Mouse (Mus musculus) limb, embryonic 12.5 days (tissue): Measurements from ENCODE around the gene Msi2. TPM values are rescaled to one million over a fixed set of nuclear protein-coding genes. Genes with fewer than 3 reads are reported as not detected.

Experiments used
- ATAC-seq: fragments of 200-750 bp; cut with Nextera tagmentation; 2 replicates; pipeline ENCODE4 v1.8.0; 2017; ENCODE audit warnings: low read depth, moderate TSS enrichment; ENCODE audit not compliant: insufficient number of reproducible peaks, insufficient read depth, low FRiP score, low TSS enrichment
- H3K27ac ChIP-seq: fragments of 300-500 bp; sonication (generic); 2 replicates; pipeline ENCODE4 v1.5.1; 2016; ENCODE audit warnings: mild to moderate bottlenecking, moderate library complexity
- H3K27me3 ChIP-seq: fragments of 300-500 bp; sonication (generic); 2 replicates; pipeline ENCODE4 v1.6.1; 2016; ENCODE audit warnings: mild to moderate bottlenecking, moderate library complexity
- H3K36me3 ChIP-seq: fragments of 300-500 bp; sonication (generic); 2 replicates; pipeline ENCODE4 v1.6.1; 2016; ENCODE audit warnings: mild to moderate bottlenecking, moderate library complexity
- H3K4me1 ChIP-seq: fragments of 300-500 bp; sonication (generic); replicated peaks from 2 replicates; pipeline ENCODE4 v1.6.1; 2016
- H3K4me2 ChIP-seq: fragments of 300-500 bp; sonication (generic); 2 replicates; pipeline ENCODE4 v1.6.1; 2016; ENCODE audit warnings: mild to moderate bottlenecking, moderate library complexity
- H3K4me3 ChIP-seq: fragments of 300-500 bp; sonication (generic); replicated peaks from 2 replicates; pipeline ENCODE4 v1.5.1; 2016; ENCODE audit warnings: mild to moderate bottlenecking
- H3K9ac ChIP-seq: fragments of 300-500 bp; sonication (generic); replicated peaks from 2 replicates; pipeline ENCODE4 v1.6.1; 2016; ENCODE audit warnings: mild to moderate bottlenecking, moderate library complexity
- H3K9me3 ChIP-seq: fragments of 300-500 bp; sonication (generic); 2 replicates; pipeline ENCODE4 v1.6.1; 2016; ENCODE audit warnings: mild to moderate bottlenecking, moderate library complexity
- WGBS: fragments of 180-500 bp; shearing (Covaris S2); methylation state at CpG from one replicate; pipeline ENCODE4 v1.1.7; 2016; 5-methylcytosine and 5-hydroxymethylcytosine counted together
- polyA plus RNA-seq: library from polyadenylated mRNA; unstranded; fragments of >200 nt; fragmentation: Nextera tagmentation; extraction: Ambion mirVana; gene quantifications from 2 replicates; pipeline ENCODE4 v1.2.1, GENCODE M21; 2016

The Msi2 gene
- polyA plus RNA-seq, 1 experiment from 2014 or later = 24.0 TPM

DNA sequence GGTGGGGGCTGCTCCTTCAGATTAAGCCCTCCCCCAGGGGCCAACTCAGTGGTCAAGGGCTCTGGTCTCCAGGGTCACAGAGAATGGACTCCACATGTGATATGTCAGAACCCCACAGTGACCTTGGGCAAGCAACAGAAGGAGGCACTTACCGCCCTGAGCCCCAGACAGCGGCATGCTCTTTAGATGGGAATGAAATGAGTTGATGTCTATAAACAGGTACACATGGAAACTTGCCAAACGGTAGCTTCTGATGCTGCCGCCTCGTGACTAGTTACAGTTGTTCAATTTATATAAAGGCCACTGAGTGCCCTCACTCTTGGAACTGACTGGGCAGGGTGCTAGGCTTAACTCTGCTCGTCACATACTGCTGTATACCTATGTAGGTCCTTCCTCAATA, 215.7 kb downstream of the Msi2 start:
- no peak overlapping the region for H3K4me2 ChIP-seq
- H3K36me3 ChIP-seq = 0 out of 2 replicates have a peak, but pooled peaks cover under 1% of the 10 kb centered on the region
- H3K27ac ChIP-seq = no peak overlapping the region
- H3K27me3 ChIP-seq = no peaks in the 10 kb centered on the region
- peaks cover 39% of the 10 kb centered on the region for H3K4me1 ChIP-seq
- H3K9me3 ChIP-seq = no peaks in the 10 kb centered on the region
- no peak for ATAC-seq
- WGBS = 50% methylated on average over 6 of the region's 6 CpGs
- no peak overlapping the region for H3K9ac ChIP-seq
- H3K4me3 ChIP-seq = no peak overlapping the region

DNA sequence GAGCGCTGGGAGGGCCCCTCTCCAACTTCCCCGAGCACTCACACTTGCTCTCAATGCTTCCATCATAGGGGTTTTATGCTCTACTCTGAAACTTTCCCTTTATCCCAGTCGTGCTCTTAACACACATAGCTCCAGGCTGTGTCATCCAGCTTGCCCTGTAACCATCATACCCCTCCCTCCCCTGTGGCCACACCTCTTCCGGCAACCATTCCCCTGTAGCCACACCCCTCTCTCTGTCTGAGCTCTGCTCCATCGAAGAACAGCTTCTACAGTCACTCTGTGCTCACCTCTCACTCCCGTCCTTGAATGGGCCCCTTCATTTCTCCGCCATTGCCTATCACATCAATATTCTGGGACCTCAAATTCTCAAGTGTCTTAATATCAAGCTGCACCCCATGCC, 219.8 kb downstream of the Msi2 start:
- Histone ChIP-seq H3K9ac (no peak overlapping the region), H3K4me3 (no peak overlapping the region), H3K4me1 (peaks cover 25% of the 10 kb centered on the region), H3K4me2 (no peak overlapping the region), H3K9me3 (no peaks in the 10 kb centered on the region), H3K27ac (no peak overlapping the region), H3K36me3 (no peaks in the 10 kb centered on the region), H3K27me3 (no peaks in the 10 kb centered on the region)
- 62% methylated on average over 7 of the region's 7 CpGs for WGBS
- no peak for ATAC-seq

DNA sequence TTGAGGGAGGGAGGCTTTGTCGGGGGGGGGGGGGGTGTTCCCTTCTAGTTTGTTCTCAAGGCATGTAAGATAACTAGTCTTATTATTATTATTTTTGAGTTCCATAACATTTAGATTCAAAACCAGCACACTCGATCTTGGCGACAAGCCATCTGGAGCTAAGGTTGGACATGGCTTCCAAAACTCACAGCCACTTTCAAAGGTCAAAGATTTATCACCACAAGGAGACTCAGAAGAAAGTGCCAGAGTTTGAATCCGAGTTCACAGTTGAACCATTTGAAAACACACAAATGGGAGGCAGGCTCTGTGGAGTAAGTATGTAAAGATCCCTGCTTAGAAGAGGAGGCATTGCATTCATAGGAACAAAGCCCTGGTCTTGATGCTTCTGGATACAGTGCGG, 221.9 kb downstream of the Msi2 start:
- no peak overlapping the region for H3K4me3 ChIP-seq
- H3K27ac ChIP-seq = no peak overlapping the region
- no peaks in the 10 kb centered on the region for H3K36me3 ChIP-seq
- no peak overlapping the region for H3K4me2 ChIP-seq
- no peak overlapping the region for H3K9ac ChIP-seq
- 85% methylated on average over 5 of the region's 5 CpGs for WGBS
- H3K9me3 ChIP-seq = no peaks in the 10 kb centered on the region
- no peaks in the 10 kb centered on the region for H3K27me3 ChIP-seq
- H3K4me1 ChIP-seq = 0 out of 2 replicates have a peak, but pooled peaks cover 17% of the 10 kb centered on the region
- ATAC-seq = no peak

DNA sequence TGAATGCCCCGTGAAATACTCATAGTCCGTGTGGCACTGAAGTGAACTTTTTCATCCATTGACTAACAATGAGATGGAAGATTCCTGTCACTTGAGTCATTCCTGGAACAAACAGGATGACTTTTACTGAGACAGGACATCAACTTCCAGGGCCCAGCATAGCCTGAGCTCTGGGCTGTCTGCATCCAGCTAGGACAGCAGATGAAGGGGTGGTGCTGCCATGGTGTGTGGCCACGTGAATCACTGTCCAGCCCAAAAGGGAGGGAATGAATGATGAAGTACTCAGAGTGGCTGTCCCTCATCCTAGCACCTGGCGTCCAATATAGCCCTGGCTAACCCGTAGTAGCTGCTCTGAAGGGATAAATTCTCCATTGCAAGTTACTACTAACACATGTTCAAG, 222.6 kb downstream of the Msi2 start:
- Histone ChIP-seq H3K4me3 (no peak overlapping the region), H3K27me3 (no peaks in the 10 kb centered on the region), H3K4me2 (no peak overlapping the region), H3K27ac (no peak overlapping the region), H3K9me3 (no peaks in the 10 kb centered on the region), H3K36me3 (no peaks in the 10 kb centered on the region), H3K4me1 (0 out of 2 replicates have a peak, but pooled peaks cover 17% of the 10 kb centered on the region), H3K9ac (no peak overlapping the region)
- ATAC-seq = no peak
- WGBS = 81% methylated on average over 5 of the region's 5 CpGs

DNA sequence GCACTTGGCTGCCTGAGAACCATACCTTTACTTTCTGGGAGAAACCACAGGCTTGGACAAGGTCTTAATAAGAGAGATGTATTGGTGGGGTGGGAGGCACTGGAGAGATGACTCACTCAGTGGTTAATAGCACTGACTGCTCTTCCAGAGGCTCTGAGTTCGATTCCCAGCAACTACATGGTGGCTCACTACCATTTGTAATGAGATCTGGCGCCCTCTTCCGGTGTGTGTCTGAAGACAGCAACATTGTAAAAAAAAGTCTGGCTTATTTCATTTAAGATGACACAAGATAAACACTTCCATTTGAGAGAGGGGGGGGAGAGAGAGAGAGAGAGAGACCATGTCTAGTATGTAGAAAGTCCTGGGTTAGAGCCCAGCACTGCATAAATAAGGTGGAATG, 223.3 kb downstream of the Msi2 start:
- 85% methylated on average over 3 of the region's 3 CpGs for WGBS
- no peaks in the 10 kb centered on the region for H3K9me3 ChIP-seq
- H3K4me1 ChIP-seq = peaks cover 19% of the 10 kb centered on the region; the same call in 1 of the 2 replicates
- no peaks in the 10 kb centered on the region for H3K36me3 ChIP-seq
- no peak overlapping the region for H3K4me2 ChIP-seq
- no peaks in the 10 kb centered on the region for H3K27me3 ChIP-seq
- no peak for ATAC-seq
- no peak overlapping the region for H3K9ac ChIP-seq
- H3K4me3 ChIP-seq = no peak overlapping the region
- no peak overlapping the region for H3K27ac ChIP-seq

DNA sequence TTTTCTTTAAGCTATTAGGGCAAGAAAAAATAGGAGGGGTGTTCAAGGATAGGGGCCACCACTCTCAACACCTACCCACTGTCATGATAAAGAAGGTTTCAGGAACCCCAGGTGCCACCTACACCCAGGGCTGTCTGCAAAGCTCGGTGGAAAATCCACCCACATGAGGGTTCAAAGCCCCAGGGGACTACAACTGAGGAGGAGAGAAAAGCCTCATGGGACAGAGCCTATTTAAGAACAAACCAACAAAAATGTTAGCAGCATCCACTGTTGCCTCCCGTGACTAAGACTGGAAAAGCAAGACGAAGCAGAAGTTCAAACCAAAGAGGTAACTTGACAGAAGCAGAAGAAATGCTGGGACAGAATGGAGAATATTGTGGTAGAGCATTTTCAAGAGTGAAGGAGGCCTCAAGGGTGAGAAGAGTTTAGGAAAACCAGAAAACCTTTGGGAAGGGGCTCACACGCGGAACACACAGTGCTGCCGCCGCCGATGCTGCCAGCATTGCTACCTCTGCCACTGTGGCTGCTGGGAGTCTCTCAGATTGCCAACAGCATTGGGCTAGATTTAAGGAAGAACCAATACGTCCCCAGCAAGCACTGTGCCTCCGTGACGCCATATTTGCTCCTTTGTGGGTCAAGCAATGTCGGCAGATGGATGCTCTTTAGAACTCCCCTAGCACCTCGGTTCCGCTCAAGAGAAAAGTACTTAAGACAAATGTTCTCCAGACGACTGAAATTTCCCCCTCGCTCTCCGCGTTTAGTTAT, 224.3 kb downstream of the Msi2 start:
- no peaks in the 10 kb centered on the region for H3K27me3 ChIP-seq
- H3K4me2 ChIP-seq = no peak overlapping the region
- no peak overlapping the region for H3K4me3 ChIP-seq
- no peaks in the 10 kb centered on the region for H3K9me3 ChIP-seq
- no peak for ATAC-seq
- H3K27ac ChIP-seq = no peak overlapping the region
- no peak overlapping the region for H3K9ac ChIP-seq
- H3K36me3 ChIP-seq = no peaks in the 10 kb centered on the region
- peaks cover 29% of the 10 kb centered on the region for H3K4me1 ChIP-seq
- WGBS = 84% methylated on average over 18 of the region's 18 CpGs

DNA sequence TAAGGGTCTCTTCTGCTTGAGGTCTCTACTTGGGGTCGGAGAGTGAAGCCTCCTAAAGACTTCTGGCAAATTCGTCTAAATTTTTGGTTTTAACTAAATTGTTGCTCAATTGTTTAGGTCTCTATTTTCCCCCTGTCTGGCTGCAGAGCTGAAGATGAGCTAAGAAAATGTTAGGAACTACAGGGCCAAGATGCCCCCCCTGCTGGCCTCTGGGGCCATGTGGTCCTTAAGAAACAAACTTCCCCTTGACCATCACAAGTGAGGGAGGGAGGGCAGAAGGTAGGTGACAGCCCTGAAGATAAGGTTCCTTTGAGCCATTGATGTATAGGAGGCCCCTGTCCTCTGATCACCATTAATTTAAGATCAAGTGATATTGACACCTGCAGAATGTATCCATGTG, 225.7 kb downstream of the Msi2 start:
- ATAC-seq = no peak
- WGBS = 96% methylated on average over 2 of the region's 2 CpGs
- Histone ChIP-seq H3K36me3 (no peaks in the 10 kb centered on the region; the same call in 1 of the 2 replicates), H3K4me3 (no peak overlapping the region), H3K9ac (no peak overlapping the region), H3K27ac (no peak overlapping the region), H3K4me2 (no peak overlapping the region), H3K27me3 (no peaks in the 10 kb centered on the region), H3K9me3 (no peaks in the 10 kb centered on the region), H3K4me1 (peaks cover 22% of the 10 kb centered on the region)

DNA sequence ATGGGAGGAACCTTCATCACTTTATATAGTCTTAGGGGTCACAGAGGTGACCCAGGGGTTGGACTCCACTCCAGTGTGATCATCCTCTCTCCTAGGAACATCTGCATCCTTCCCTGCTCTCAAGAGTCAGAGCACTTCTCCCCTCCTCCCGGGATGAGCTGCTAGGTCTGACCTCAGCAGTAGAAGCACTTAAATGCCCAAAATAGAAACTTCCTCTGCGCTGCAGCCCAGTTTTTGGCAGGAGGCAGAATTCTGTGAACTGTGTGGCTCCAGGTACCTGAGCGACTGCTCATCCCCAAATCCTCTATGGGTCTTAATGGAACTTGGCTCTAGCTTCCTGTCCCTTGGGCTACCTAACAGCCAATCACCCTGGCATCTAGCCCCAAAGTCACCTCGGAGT, 228.3 kb downstream of the Msi2 start:
- no peak overlapping the region for H3K27ac ChIP-seq
- no peaks in the 10 kb centered on the region for H3K9me3 ChIP-seq
- WGBS = 81% methylated on average over 4 of the region's 4 CpGs
- H3K9ac ChIP-seq = no peak overlapping the region
- ATAC-seq = no peak
- H3K27me3 ChIP-seq = no peaks in the 10 kb centered on the region
- no peak overlapping the region for H3K4me2 ChIP-seq
- no peak overlapping the region for H3K4me3 ChIP-seq
- H3K36me3 ChIP-seq = no peaks in the 10 kb centered on the region; the same call in 1 of the 2 replicates
- peaks cover 31% of the 10 kb centered on the region for H3K4me1 ChIP-seq

DNA sequence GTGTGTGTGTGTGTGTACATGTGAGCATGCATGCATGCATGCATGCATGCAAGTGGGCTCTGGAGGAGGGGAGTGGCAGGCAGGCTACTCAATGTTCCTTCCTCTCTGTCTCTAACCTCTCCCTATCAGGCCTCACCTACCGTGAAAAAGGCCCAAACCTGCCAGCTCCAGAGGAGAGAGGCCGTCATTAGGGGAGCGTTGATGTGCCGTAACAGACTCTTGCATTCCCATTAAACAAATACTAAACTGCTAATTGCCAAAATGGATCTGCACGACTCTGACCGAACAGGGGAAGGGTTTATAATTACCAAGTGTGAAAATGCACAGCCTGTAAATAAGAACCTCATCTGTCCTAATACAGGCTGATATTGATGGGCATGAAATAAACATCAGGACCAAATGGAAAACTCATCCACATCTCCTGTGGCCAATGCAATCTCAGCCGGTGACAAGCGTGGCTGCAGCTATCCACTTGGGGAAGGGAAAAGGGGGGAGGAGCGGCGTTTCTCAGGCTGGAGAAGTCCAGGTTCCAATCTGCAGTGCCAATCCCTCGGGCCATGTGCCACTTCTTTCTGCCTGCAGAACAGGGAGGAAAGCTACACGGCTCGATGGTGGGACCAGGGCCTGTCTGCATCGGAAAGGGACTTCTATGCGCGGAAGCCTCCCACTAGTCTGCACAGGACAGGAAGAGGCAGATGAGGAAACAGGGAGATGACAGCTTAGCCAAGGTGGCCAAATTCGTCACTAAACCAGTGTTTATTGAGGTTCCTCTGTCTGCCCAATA, 229.2 kb downstream of the Msi2 start:
- Histone ChIP-seq H3K9ac (no peak overlapping the region), H3K4me2 (no peak overlapping the region), H3K9me3 (no peaks in the 10 kb centered on the region), H3K4me3 (no peak overlapping the region), H3K36me3 (no peaks in the 10 kb centered on the region; the same call in 1 of the 2 replicates), H3K4me1 (peaks cover 37% of the 10 kb centered on the region), H3K27me3 (no peaks in the 10 kb centered on the region), H3K27ac (no peak overlapping the region)
- ATAC-seq = no peak
- 63% methylated on average over 17 of the region's 17 CpGs for WGBS

DNA sequence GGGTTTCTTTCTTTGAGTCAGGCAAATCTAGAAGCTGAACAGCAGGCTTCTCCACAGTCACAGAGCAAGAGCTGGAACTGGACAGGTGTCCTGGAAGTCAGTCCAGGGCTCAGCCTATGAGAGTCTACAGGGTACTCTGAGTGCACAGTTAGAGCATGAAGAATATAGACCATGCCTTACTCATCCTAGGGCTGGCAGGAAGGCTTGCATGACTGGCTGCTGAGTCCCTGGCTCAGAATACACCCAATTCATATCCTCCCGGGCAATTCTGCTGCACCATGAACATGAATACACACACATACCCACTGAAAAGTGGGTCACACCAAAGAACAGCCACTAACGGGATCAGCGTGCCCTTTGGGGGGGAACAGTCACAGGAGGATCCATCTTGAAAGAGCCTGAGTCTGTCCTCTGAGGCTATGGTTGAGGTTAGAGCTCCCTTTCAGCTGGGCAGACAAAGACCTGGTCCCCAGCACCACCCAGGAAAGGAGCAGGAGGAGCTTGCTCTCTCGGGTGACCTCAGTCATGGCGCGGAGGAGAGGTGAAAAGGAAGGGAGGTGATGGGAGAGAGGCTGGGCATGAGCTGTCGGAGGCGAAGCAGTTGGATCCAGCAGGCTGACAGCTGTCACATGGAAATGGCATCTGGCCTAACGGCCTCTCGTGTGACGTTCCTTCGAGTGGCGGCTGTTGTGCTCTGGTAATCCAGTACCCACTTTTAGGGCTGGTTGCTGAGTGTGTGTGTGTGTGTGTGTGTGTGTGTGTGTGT, 230.0 kb downstream of the Msi2 start:
- Histone ChIP-seq H3K27me3 (no peaks in the 10 kb centered on the region), H3K36me3 (no peaks in the 10 kb centered on the region; the same call in 1 of the 2 replicates), H3K9me3 (no peaks in the 10 kb centered on the region), H3K4me1 (peaks cover 37% of the 10 kb centered on the region), H3K27ac (no peak overlapping the region), H3K4me2 (no peak overlapping the region), H3K4me3 (no peak overlapping the region), H3K9ac (no peak overlapping the region)
- no peak for ATAC-seq
- 79% methylated on average over 13 of the region's 13 CpGs for WGBS

DNA sequence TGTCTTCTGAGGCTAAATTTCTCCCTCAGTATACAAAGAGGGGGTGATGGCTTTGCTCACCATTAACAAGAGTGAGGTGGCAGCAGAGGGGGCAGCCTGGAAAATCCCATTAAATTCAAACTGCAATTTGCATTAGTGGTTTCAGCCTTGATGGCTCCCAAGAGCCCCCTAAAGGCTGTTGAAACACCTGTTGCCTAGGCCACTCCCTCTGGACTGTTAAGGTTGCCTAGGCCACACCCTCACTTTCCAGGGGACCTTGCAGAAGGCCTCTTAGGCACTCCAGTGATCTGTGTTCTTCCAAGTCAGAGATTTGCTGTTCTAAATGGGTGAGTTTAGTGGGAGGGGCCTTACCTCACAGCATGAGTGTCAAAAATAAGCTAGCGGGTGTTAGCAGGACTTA, 232.3 kb downstream of the Msi2 start:
- ATAC-seq = peak; percentile 49
- no peak overlapping the region for H3K27ac ChIP-seq
- H3K4me3 ChIP-seq = no peak overlapping the region
- H3K9ac ChIP-seq = no peak overlapping the region
- H3K36me3 ChIP-seq = no peaks in the 10 kb centered on the region; the same call in 1 of the 2 replicates
- WGBS = 80% methylated on average over 1 of the region's 1 CpGs
- no peaks in the 10 kb centered on the region for H3K9me3 ChIP-seq
- no peaks in the 10 kb centered on the region for H3K27me3 ChIP-seq
- H3K4me1 ChIP-seq = peaks cover 58% of the 10 kb centered on the region
- H3K4me2 ChIP-seq = no peak overlapping the region
